Mouse (Mus musculus): ENCODE data around the gene Phospho2.
"Not testable (repeated sequence)": the region's sequence is repeated elsewhere in the genome, so short reads cannot be mapped to it uniquely, and the experiment has no call there.

Phospho2 gene

GRCm38 (mm10) chr2:69789429-69790069 is at the start of gene Phospho2, which contains the start of gene Ccdc173:
Gene Phospho2 (plus strand): TSS chr2:69789623.
Gene Ccdc173 (minus strand): TSS chr2:69789575.
- in situ Hi-C loops (cut with MboI): no loop called here

- in situ Hi-C loops (cut with MboI): no loop called here
These were observed 44.3 kb upstream of the Phospho2 start for GRCm38 (mm10) chr2:69745091-69745490.

GRCm38 (mm10) chr2:69760980-69761379 is 28.4 kb upstream of the Phospho2 start:
- in situ Hi-C loops (cut with MboI): no loop called here

- in situ Hi-C loops (cut with MboI): no loop called here
These were observed 26.1 kb upstream of the Phospho2 start for GRCm38 (mm10) chr2:69763340-69763739.

GRCm38 (mm10) chr2:69764716-69765115 is 24.7 kb upstream of the Phospho2 start:
- in situ Hi-C loops (cut with MboI): no loop called here

GRCm38 (mm10) chr2:69773331-69773730 is 16.1 kb upstream of the Phospho2 start:
- in situ Hi-C loops (cut with MboI): no loop called here

GRCm38 (mm10) chr2:69777985-69778835 is 11.2 kb upstream of the Phospho2 start:
- in situ Hi-C loops (cut with MboI): no loop called here

GRCm38 (mm10) chr2:69778836-69779177 is 10.6 kb upstream of the Phospho2 start:
- in situ Hi-C loops (cut with MboI): no loop called here

- in situ Hi-C loops (cut with MboI): no loop called here
These were observed 449 bp upstream of the Phospho2 start for GRCm38 (mm10) chr2:69788974-69789373.

- in situ Hi-C loops (cut with MboI): no loop called here
These were observed 862 bp downstream of the Phospho2 start for GRCm38 (mm10) chr2:69790285-69790684.

GRCm38 (mm10) chr2:69790722-69791121 is 1.3 kb downstream of the Phospho2 start:
- in situ Hi-C loops (cut with MboI): no loop called here

GRCm38 (mm10) chr2:69802911-69803312 is 13.5 kb downstream of the Phospho2 start:
- in situ Hi-C loops (cut with MboI): no loop called here

GRCm38 (mm10) chr2:69803756-69804155 is 14.3 kb downstream of the Phospho2 start:
- in situ Hi-C loops (cut with MboI): no loop called here

GRCm38 (mm10) chr2:69804663-69805062 is 15.2 kb downstream of the Phospho2 start:
- in situ Hi-C loops (cut with MboI): not testable (repeated sequence)

GRCm38 (mm10) chr2:69810169-69810568 is 20.7 kb downstream of the Phospho2 start:
- in situ Hi-C loops (cut with MboI): no loop called here

- in situ Hi-C loops (cut with MboI): not testable (repeated sequence)
These were observed 21.9 kb downstream of the Phospho2 start for GRCm38 (mm10) chr2:69811349-69811748.

GRCm38 (mm10) chr2:69816575-69816974 is 27.2 kb downstream of the Phospho2 start:
- in situ Hi-C loops (cut with MboI): no loop called here

- in situ Hi-C loops (cut with MboI): no loop called here
These were observed 29.1 kb downstream of the Phospho2 start for GRCm38 (mm10) chr2:69818350-69819085.

GRCm38 (mm10) chr2:69820201-69820600 is 30.8 kb downstream of the Phospho2 start:
- in situ Hi-C loops (cut with MboI): no loop called here

- in situ Hi-C loops (cut with MboI): no loop called here
These were observed 32.3 kb downstream of the Phospho2 start, which contains the start of gene Klhl23 for GRCm38 (mm10) chr2:69821711-69822110. Gene Klhl23 (plus strand): TSS chr2:69821944.

GRCm38 (mm10) chr2:69822361-69823128 is 33.1 kb downstream of the Phospho2 start:
- in situ Hi-C loops (cut with MboI): no loop called here

Measured in mature B cell (primary cell).